Mouse (Mus musculus) cerebral cortex, adult 2 months (tissue): Measurements from ENCODE around the gene Trnau1ap.

Source experiments
- WGBS: fragments of 180-500 bp; shearing (Covaris S2); methylation state at CpG from one replicate; pipeline ENCODE4 v1.1.7; 2018; 5-methylcytosine and 5-hydroxymethylcytosine counted together

The Trnau1ap gene

DNA sequence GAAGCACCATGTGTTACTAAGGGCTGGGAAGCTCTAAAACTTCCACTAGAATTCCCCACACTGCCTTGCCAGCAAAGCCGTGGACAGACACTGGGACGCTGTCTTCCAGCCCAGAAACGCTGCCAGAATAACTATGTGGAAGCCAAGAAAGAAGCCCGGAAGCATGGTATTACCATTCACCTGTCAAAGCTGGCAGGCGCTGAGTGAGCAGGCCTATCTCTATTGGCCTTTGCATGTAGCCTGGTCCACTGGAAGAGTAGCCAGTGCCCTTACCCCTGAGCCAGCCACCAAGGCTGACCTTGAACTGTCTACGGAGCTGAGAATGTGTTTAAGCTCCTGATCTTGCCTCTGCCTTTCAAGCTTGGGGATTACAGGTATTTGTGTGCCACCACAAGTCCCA, 27.9 kb downstream of the Trnau1ap start:
- 69% methylated on average over 6 of the region's 6 CpGs for WGBS

DNA sequence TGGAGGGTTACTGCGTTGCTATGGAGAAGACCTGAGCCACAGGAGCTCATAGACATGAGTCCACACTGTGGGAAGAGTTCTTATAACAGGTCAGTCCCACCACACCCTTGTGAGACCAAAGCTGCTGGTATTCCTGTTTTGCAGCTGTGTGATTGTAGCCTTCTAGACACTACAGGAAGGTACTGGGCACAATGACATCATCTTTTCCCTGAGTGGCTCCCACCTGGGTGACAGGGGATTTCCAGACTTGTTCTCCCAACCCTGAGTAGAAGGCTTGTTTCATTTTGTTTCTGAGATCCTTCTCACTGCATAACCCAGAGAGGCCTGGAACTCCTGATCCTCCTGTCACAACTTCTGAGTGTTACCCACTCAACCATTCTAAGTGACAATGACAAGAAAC, 29.5 kb downstream of the Trnau1ap start:
- WGBS = 86% methylated on average over 1 of the region's 1 CpGs

DNA sequence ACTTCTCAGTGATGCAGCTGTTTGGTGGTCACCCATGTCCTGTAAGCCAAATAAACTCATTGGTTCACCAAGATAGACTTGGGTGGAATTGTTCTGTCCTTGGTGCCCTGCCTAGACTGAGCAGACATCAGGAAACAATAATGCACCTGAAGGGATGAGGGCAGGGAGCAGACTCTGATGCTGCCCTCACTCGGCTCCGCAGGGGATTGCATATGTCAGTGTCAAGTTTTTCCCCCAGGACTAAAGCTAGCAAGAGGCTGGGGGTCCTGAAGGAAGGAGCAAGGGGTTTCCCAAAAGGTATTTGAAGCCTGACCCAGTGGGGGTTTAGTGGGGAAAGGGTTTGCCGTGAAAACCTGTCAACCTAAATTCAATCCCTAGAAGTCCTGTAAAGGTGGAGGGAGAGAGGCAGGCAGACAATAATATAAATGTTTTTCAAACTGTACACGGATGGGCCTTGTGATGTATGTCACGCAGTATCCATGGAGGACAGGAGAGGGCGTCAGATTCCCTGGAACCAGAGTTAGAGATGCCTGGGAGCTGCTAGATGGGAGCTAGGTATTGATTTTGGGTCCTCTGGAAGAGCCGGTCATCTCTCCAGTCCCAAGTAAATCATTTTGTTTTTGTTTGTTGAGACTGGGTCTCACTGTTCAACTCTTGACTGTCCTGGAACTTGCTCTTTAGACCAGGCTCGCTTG, 33.5 kb downstream of the Trnau1ap start:
- 68% methylated on average over 8 of the region's 8 CpGs for WGBS

DNA sequence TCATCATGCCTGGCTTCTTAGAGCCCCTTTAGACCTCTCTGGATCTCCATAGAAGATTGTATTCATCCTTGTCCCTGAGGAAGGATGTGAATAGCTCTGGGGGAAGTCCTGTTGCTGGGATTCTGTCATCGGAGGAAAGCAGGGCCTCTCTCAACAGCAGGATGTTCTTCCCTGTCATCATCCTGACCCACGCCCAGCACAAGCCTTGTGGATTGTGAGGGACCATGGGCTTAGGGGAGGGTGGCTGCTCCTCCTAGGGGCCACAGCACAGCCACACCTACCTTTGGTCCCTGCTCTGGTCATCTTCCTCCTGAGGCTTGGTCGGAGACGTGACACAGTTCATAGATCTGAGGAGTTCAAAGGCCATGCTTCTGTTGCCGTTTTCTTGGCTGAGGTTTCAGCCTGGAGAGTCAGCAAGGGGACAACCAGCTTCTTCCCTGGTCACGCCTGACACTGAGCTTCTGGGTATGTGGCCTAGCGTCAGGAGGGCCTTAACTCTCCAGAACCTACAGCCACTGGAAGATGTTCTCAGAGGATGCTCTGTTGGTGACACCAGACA, 35.6 kb downstream of the Trnau1ap start:
- 79% methylated on average over 7 of the region's 7 CpGs for WGBS

DNA sequence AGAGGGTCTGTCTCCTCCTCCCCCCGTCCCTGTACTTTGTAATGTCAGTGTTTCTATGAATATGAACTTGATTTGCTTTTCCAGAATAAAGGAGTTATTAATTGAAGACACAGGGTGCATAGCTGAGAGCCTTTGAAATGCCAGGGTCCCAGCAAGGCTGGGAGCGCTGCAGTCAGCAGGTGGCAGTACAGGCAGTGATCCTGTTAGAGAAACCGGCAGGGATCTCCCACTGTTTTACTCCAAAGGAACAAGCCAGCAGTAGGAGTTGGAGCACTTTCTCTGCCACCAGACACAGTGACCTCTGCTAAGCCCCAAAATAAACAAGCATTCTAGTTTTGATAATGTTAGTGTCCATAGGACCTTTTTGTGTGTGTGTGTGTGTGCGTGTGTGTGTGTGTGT, 36.4 kb downstream of the Trnau1ap start:
- WGBS = 45% methylated on average over 4 of the region's 4 CpGs

DNA sequence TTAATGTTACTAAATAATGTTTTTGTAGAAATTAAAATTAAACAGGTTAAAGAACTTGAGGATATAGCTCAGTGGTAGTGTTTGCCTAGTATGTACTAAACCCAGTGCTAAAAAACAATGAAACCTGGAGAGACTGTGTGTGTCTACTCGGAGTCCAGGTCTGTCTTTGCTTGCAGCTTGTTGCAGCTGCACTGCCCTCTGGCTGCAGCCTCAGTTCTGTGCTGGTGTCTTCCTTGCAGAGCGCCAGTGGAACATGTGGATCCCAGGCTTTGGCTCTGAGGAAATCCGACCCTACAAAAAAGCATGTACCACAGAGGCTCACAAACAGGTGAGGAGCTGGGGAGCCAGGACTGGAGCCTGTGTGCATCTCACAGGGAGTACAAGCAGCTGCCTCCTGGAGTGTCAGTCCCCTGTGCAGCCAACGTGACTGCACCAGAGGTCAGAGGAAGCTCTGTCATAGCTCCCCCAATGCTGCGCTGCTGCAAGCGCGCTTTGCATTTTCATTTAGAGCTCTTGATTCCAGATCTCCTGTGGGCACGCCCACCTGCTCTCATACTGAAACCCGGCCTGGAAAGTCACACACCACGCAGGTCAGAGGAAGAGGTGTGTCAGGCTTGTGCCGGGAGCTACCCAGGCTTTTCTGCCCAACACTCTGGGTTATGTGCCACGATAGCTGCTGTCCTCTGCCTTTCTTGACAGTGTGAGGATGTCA, 37.6 kb downstream of the Trnau1ap start:
- WGBS = 85% methylated on average over 12 of the region's 12 CpGs

DNA sequence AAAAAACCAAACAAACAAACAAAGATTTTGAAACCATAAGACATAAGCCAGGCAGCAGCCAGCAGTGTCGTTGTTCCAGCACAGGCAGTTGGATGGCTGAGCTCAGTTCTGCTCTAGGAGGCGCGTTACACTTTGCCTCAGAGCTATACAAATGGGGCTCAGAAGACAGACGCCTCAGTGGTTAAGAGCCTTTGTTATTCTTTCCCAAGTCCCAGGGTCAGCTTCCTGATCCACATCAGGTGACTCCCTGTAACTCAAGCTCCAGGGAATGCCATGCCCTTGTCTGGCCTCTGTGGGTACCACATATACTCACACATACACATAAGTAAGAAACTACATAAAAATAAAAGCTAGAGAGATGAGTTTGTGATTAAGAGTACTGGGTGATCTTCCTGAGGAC, 38.3 kb downstream of the Trnau1ap start:
- 99% methylated on average over 4 of the region's 4 CpGs for WGBS

DNA sequence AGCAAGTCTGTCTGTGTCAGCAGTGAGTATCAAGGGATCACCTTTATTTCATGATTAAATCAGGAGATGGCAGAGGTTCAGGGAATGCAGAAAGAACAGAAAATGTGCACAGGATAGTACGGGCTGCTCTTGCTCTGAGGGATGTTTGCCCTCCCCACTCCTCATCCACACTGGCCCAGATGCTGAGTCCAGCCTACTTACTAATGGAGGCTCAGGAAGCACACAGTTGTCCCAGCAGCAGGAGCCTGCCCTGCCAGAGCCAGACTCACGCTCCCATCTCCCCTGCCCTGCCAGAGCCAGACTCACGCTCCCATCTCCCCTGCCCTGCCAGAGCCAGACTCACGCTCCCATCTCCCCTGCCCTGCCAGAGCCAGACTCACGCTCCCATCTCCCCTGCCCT, 40.5 kb downstream of the Trnau1ap start:
- WGBS = 92% methylated on average over 4 of the region's 5 CpGs

DNA sequence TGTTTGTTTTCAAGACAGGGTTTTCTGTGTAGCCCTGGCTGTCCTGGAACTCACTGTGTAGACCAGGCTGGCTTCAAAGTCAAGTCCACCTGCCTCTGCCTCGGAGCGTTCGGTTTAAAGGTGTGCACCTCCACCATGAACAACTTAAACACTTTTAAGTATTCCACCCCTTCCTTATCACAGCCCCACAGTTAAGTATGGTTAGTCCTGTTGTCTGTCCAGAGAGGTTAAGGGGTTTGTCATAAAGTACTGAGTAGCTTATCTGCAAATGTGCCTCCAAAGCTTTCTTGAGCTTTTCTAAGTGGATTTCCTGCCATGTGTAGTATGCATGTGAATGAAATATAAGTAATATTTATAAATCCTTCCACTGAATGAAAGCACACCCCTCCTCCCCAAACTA, 53.4 kb downstream of the Trnau1ap start:
- 89% methylated on average over 3 of the region's 3 CpGs for WGBS

DNA sequence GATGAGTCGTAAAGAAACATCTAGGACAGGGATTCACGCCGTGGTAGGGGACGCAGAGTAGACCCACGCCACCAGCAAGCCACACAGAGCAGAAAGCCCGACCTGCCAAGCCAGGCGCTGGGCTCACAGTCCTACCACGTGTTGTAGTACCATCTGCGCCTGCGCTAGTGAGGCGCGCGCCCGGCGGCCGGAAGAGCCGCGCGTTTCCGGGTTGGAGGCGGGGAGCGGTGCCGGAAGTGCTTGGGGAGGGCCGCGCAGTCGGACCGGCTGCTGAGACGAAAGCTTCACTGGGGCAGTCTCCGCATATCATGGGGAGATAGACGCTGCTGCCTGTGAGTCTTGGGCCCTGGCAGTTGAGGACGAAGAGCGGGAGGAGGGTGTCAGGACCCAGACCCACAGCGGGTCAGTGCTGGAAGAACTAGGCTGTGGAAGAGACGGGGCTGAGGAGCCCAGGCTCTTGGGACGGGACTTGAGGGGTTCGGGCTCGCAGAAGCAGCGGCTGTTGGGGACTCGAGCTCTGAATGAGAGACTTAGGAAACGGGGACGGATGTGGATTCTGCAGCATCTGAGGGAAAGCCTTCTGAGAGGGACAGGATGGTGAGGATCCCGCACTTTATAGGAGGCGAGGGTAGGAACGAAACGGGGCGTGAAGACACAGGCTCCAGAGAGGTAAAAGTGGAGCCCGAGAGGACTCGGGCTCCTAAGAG, 55.0 kb downstream of the Trnau1ap start, which contains the start of gene Taf12:
Gene Taf12 (plus strand): TSS at position 220 of the 707 bp plus-strand sequence.
- WGBS = under 1% methylated on average over 48 of the region's 48 CpGs

DNA sequence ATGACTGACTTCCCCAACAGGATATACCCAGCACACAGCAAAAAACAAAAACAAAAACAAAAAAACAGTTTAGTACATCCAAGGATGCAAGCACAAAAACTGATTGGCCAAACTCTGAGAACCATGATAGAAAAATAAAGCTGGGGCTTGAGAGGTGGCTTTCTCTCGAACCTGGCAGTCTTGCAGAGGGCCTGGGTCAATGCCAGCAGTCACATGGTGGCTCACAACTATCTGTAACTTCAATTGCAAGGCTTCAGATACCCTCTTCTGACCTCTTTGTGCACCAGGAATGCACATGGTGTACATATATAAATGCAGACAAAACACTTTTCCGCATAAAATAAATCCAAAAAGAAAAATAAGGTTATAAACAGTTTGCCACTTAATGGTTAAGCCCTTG, 56.2 kb downstream of the Trnau1ap start:
- WGBS = 40% methylated on average over 2 of the region's 2 CpGs

DNA sequence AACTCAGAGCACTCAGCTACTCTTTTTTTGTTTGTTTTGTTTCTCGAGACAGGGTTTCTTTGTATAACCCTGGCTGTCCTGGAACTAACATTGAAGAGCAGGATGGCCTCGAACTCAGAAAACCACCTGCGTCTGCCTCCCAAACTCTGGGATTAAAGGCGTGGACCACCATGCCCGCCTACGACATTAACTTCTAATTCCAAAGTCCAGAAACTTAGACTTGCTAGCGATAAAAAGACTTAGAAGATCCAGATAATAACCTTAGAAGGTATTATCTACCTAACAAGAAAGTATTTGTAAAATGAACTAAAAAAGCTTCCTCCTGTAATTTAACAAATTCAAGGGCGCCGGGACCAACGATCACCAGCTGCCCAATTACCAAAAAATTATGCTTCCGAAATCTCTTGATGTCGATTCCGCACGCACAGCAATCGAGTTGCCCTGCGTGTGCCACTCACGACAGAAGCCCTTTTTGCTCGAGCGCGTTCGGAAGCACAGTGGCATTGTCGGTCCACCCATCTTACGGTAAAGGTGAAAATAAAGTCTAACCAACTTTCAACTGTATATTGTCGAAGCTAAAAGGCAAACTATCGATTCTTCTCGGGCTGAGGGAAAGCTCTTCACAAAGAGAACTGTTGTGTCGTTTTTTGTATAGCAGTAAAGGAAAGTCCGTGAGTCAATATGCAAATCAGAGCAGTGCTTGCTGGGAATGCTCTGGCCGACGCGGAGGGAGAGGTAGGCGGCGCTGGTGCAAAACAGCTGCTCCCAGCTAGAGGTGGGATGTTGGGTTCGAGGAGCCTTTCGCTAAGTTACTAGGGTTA, 59.4 kb downstream of the Trnau1ap start:
- under 1% methylated on average over 35 of the region's 35 CpGs for WGBS

DNA sequence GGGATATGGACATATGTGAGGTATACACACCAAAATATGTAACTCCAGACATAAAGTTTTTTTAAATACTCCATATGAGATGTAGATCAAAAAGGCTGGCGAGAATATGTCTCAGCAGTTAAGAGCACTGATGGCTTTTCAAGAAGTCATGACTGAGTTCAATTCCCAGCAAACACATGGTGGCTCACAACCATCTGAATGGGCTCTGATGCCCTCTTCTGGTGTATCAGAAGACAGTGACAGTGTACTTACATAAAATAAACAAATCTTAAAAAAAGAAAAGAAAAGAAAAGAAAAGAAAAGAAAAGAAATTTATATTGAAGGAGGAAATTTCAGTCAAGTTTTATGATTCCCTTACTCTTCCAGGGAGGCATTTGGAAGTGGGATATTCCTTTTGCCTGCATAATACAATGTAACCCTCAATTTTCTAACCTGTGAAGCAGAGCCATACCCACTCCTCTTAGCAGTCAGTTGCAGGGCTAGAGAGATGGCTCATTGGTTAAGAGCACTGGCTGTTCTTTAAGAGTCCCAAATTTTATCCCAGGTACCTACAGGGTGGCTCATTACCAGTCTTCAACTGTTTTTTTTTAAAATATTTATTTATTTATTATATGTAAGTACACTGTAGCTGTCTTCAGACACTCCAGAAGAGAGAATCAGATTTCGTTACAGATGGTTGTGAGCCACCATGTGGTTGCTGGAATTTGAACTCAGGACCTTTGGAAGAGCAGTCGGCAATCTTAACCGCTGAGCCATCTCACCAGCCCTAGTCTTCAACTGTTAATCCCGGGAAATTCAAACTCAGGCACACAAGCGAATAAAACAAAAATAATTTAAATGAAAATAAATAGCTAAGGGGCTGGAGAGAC, 60.2 kb downstream of the Trnau1ap start:
- WGBS = 6% methylated on average over 6 of the region's 6 CpGs

DNA sequence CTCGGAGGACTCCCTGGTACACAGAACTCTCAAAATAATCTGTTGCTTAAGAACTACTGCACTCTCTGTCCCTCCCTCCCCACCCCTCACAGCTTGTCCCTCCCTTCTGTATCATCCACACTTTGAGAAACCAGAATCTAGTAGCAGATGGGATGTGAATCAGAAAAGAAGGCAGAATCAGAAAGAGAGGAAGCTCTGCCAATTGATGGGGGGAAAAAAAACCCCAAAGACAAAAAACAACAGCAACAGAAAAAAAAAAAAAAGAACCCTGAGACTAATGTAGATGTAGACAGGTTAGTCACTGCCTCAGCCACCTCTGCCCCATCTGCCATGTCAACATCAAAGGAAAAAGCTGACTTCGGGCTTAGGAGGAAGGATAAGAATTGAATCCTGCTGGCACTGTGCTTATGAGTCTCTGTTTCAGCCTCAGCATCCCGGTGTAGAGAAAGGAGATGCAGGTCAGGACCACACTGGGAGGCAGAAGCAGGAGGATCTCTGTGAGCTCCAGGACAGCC, 62.4 kb downstream of the Trnau1ap start:
- 47% methylated on average over 3 of the region's 3 CpGs for WGBS

DNA sequence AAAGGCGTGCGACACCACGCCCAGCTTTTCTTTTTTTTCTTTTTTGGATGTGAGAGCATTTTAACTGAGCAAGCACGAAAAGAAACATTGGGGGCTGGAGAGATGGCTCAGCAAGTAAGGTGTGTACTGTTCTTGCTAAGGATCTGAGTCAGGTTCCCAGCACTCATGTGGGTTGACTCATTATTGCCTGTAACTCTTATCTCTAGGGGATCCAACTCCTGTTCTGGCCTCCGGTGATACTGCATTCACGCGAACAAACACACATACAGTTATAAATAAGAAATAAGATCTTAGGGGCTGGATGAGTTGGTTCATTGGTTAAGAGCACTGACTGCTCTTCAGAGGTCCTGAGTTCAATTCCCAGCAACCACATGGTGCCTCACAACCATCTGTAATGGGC, 66.0 kb downstream of the Trnau1ap start:
- WGBS = 89% methylated on average over 7 of the region's 7 CpGs

DNA sequence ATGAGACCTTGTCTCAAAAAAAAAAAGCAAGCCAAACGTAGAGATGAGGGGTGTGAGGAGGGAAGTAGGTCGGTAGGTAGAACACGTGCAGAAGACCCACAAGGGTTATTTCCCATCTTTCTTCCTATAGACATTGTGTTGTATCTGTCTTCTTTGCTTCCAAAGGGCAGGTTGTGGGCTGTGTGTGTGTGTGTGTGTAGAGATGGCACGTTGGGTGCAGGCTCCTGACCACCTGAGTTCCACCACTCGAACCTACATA, 67.1 kb downstream of the Trnau1ap start:
- 60% methylated on average over 5 of the region's 5 CpGs for WGBS
